Mouse (Mus musculus): Measurements from ENCODE around the gene Gm2042. TPM values are rescaled to one million over a fixed set of nuclear protein-coding genes. Genes with fewer than 3 reads are reported as not detected.

Gm2042 gene
- total RNA-seq (2023), result not detected

GRCm38 (mm10) chr12:87953780-87954179 is at the start of gene Gm2042:
TSS of gene Gm2042 (plus strand) at chr12:87954080.

GRCm38 (mm10) chr12:87919721-87920120 is 34.2 kb upstream of the Gm2042 start, which contains the start of gene Gm2035:
TSS of gene Gm2035 (minus strand) at chr12:87919857.

Other genes starting within 250 kb of the Gm2042 start
- gene Gm21319, start 178.3 kb upstream of the Gm2042 start, total RNA-seq (2023), result not detected
- gene Gm21936, start 158.6 kb upstream of the Gm2042 start, total RNA-seq (2023), result not detected
- gene BB287469, start 137.5 kb upstream of the Gm2042 start, total RNA-seq (2023), result not detected
- gene Gm2001, start 111.7 kb upstream of the Gm2042 start, total RNA-seq (2023), result not detected
- not detected for gene Gm2016, start 80.0 kb upstream of the Gm2042 start, total RNA-seq (2023)
- not detected for gene Gm2022, start 58.7 kb upstream of the Gm2042 start, total RNA-seq (2023)
- gene Gm2035, start 34.2 kb upstream of the Gm2042 start, total RNA-seq (2023), result not detected
- not detected for gene Gm2075, start 57.8 kb downstream of the Gm2042 start, total RNA-seq (2023)
- gene Gm6803, start 64.7 kb downstream of the Gm2042 start, total RNA-seq (2023), result not detected
- not detected for gene Gm2056, start 72.9 kb downstream of the Gm2042 start, total RNA-seq (2023)
- not detected for gene Gm16368, start 129.6 kb downstream of the Gm2042 start, total RNA-seq (2023)
- gene Gm10436, start 228.0 kb downstream of the Gm2042 start, total RNA-seq (2023), result not detected